Mouse (Mus musculus): ENCODE measurements around the gene Pheta1.
"Not testable (repeated sequence)": the region's sequence is repeated elsewhere in the genome, so short reads cannot be mapped to it uniquely, and the experiment has no call there.

Pheta1 gene

DNA sequence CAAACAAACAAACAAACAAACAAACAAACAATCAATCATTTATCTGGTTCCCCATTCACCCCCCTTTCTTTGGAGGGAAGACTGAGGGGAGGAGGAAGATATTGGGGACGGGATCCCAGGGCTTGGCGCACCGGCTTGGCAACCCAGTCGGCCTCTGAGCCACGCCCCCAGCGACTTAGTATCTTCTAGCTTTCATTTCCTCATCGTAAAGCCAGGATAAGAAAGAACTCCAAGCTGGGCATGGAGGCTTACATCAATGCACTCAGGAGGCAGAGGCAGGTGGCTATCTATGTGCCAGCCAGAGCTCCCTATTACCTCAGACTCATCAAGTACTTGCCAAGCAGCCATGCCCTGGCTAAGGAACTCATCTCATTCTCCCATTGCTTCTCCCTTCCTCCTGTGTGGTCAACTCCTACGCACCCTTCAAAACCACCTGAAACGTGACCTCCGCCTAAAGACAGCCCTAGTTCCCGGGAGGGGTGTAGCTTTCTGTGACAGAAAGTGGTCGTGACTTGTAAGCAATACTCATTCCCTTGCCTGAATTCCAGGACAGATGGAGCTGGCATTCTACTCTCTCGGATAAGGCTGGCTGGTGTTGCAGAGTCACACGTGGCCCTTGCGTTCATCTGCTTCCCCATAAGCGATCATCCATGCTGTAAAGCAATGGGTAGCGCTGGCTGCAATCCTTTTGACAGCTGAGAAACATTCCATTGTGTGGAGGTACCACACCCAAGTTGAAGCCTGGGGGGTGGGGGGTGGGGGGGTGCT is 5.5 kb upstream of the Pheta1 start:
- ATAC-seq (ENCODE audit: low TSS enrichment): 0 out of 2 replicates have a peak, but pooled peaks have one; percentile 11

DNA sequence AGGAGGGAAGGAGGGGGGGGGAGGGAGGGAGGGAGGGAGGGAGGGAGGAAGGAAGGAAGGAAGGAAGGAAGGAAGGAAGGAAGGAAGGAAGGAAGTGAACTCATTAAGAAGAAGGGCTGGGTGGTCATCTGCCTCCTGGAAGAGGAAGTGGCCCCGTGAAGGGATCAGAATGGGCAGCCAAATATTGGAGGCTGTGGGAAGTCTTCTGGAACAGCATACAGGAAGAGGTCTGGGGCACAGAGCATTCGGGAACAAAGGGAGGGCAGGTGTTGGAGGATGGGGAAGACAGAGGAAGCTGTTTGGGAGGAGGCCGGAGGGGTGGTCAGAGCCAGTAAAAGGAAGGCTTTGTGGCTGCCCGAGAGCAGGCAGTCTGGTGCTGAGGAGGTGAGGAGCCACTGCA is 3.4 kb upstream of the Pheta1 start:
- no peak for ATAC-seq (ENCODE audit: low TSS enrichment)

DNA sequence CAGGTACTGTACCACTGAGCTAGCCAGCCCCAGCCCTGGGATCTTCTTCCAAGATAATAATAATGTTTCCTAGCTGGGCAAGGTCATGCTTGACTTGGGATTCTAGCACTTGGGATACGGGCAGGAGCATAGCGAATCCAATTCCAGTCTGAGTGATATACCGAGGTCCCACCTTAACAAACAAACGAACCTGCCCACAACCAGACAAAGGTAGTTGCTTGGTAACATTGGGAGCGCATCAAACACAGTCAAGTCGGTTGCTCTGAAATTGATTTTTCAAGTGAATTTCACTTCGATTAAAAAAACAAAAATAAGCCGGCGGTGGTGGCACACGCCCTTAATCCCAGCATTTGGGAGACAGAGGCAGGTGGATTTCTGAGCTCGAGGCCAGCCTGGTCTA is 2.5 kb upstream of the Pheta1 start:
- no peak for ATAC-seq (ENCODE audit: low TSS enrichment)

DNA sequence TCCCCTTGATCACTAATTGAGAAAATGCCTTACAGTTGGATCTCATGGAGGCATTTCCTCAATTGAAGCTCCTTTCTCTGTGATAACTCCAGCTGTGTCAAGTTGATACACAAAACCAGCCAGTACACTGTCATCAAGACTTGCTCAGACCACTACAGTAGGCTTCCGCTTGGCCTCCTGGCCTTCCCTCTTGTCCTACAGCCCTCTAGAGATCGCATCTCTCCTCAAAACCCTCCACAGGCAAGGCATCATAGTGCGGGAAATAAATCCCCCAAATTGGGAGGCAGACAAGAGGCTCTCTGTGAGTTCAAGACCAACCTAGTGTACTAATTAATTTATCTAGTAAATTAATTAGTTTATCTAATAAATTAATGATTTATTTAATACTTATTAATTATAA is 1.5 kb upstream of the Pheta1 start:
- ATAC-seq (ENCODE audit: low TSS enrichment): not testable (repeated sequence)

DNA sequence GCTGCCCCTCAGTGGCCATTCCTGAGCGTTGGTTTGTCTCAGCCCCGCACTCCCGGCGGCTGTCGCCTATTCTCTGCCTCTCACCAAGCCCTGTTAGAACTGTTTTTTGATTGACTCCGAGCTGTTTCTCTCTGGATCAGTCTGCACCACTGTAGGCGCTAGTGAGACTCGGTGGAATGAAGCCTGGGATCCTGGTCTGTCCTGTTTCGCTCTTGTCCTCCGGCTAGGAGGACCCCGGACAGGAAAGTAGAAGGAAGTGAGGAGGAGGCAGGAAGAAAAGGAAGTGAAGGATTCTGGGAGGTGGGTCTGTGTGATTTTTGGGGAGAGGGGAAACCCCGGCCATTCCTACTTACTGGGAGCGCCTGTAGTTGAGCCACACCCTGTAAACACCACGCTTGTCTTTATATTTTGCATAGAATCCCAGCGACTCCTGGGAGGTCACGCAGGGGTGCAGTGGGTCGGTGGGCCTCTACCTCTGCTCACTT is 707 bp upstream of the Pheta1 start:
- peak; percentile 71 for ATAC-seq (ENCODE audit: low TSS enrichment)

DNA sequence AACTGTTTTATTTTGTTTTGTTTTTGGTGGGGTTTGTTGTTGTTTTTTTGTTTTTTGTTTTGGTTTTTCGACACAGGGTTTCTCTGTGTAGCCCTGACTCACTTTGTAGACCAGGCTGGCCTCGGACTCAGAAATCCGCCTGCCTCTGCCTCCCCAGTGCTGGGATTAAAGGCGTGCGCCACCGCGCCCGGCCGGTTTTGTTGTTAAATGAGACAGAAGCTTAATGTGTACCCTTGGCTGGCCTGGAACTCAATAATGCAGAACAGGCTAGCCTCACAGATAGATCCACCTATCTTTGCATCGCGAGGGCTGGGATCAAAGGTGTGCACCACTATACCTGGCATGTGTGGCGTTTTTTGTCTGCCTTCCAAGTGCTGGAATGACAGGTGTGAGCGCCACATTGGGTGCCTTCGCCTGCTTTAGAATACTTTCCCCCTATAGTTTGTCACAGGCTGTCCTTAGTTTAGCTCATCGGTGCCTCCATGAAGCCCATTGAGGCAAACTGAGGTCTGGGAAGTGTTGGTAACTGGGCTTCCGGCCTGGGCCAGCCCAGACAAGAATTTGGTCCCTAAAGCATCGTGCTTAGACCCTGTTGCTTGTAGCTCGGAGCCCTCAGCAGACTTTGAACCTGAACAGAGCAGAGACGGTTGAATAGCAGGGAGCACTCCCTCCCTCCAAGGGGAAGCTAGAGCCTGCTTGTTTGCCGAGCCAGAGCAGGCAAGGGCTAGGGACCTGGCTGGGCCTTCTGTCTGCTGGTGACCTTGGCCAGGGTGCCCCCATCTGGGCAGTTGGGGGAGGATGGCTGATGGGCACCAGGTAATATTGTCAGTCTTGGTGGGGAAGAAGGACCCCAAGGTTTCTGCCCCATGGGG is 930 bp downstream of the Pheta1 start:
- no peak for ATAC-seq (ENCODE audit: low TSS enrichment)

DNA sequence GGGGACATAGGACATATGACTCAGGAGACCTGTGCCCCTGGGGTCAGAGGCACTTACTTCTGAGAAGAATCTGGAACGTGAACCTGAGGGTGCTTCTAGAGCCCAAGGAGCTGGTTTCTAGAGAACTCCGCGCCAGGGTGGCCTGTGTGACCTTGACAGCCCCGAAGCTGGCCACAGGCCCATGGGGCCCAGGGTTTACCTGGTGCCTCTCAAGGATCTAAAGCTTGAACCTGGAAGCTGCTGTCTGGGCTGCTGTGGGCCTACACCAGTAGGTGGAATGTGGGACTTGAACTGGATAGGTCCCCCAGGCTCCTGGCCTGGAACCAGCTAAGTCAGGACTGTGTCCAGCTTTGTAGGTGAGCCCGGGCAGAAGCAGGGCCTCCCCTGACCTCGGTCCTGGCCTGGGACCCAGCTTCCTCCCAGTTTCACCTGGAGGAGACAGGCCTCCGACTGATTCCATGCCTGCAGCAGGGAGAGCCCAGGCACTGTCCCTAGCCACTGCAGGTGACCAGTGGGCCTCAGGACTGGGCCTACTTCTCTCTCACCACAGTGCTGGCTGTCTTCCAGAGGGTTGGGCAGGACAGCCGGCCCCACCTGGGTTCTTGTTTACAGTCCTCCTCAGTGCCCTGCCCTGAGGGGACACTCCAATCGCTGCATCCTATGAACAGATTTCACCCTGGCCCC is 4.7 kb downstream of the Pheta1 start:
- ATAC-seq (ENCODE audit: low TSS enrichment): no peak

DNA sequence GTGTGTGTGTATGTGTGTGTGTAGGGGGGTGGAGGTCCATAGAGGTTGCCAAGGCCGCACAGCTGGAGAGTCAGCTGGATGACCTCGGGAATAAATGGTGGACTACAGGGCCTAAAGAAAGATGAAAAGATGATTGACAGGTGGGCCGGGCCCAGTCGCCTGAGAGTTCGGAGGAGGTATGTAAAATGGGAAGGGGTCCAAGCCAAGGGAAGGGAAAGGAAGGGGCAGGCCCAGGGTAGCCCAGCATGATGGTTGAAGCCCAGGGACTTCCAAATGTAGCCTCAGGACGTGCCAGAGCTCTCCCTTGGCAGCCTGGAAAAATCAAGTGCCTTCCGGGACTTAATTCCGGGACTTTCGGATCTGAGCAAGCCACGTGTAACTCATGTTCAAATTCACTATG is 6.0 kb downstream of the Pheta1 start:
- no peak for ATAC-seq (ENCODE audit: low TSS enrichment)

DNA sequence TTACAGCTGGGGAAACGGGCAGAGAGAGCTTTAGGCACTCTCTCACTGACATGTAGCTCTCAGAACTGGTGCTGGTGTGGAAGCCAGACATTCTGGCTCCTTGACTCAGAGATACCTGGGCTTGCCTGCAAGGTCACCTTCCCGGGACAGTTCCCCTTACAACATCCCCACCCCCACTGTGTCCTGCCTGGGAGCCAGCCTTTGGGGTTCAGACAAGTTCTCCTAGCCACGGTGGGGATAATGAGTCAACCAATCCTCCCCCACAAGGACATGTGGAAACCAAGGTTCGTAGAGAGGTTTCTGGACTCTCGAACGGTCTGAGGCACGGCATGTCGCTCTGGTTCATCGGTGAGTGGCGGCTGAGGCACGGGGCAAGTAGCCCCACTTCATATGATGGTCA is 8.0 kb downstream of the Pheta1 start:
- no peak for ATAC-seq (ENCODE audit: low TSS enrichment)

DNA sequence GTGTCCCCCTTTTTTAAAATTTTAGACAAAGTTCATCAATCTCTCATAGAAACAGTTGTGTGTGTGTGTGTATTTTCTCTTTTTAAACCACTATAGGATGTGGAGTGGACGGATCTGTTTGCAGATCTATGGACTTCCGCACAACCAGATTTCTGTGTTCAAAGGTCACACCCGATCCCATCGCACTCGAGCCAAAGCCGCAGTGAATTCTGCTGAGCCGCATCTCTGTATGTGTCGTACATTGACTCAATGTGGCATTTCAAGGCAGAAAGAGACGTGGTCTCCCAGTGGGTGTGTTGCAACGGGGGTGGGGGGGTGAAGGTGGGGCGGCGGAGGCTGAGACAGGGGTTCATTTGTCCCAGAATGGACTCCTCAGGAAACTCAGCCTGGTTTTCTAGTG is 9.6 kb downstream of the Pheta1 start:
- ATAC-seq (ENCODE audit: low TSS enrichment): no peak

DNA sequence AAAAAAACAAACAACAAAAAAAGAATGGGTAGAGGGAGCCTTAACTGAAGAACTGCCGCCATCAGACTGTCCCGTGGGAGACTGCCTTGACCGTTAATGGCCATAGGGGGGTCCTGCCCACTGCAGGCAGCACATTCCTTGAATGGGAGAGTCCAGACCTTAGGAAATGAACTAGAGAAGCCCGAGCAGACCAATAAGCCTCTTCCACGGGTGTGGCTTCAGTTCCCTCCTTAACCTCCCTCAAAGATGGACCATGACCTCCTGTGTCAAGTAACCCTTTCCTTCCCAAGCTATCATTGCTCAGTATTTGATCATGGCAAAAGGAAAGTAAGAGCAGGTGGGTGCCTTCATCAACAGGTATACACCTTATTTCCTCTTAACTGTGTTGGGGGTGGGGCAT is 13.2 kb downstream of the Pheta1 start:
- no peak for ATAC-seq (ENCODE audit: low TSS enrichment)

DNA sequence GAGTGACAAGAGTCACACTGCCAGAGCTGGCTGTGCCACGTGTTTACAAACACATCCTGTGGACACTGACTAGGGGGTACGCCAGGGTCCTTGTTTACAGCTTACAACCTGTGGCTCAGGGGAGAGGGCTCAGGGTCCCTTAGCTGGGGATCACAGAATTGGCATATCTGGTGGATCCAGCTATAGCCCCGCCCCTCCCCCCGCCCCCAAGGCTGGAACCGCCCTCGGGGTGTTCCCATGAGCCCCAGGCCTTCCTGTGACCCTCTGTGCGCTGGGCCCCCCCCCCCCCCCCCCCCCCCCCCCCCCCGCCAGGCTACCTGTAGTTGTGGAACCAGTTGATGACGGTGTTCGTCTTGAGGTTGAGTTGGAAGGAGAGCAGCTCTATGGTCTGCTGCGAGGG is 15.5 kb downstream of the Pheta1 start:
- ATAC-seq (ENCODE audit: low TSS enrichment): no peak

DNA sequence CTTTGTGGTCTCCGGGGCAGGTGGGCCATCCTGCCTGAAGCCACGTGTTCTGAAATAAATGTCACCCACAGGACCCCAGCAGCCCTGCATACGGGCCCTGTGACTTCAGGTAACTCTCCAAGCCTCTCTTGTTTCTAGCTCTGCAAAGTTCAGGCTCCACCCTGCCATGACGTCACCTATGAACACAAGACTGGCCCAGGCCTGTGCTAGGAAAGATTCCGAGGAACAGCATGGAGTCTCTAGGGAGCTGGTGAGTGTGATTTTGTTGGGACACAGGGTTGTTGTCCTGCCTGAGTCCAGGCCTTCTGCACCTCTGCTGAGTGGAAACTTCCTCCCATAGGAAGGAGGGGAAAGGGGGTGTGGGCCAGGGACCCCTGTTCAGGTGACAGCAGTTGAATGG is 19.2 kb downstream of the Pheta1 start:
- no peak for ATAC-seq (ENCODE audit: low TSS enrichment)

DNA sequence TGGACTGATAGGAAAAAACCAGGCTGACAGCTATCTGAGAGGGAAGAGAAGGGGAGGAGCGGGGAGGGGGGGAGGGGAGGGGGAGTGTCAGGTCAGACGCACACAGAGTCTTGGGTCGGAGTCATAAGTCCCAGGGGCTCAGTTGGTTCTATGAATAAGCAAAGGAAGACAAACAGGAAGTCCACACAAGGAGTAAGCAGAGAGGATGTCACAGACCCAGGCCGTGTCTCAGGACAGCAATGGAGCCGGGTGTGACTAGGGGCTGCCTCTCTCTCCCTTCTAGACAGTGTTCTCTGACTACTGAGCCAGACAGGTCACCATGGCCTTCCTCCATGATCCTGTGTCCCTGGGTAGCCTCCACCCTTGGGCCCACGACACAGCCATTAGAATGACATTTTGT is 22.0 kb downstream of the Pheta1 start:
- ATAC-seq (ENCODE audit: low TSS enrichment): no peak

DNA sequence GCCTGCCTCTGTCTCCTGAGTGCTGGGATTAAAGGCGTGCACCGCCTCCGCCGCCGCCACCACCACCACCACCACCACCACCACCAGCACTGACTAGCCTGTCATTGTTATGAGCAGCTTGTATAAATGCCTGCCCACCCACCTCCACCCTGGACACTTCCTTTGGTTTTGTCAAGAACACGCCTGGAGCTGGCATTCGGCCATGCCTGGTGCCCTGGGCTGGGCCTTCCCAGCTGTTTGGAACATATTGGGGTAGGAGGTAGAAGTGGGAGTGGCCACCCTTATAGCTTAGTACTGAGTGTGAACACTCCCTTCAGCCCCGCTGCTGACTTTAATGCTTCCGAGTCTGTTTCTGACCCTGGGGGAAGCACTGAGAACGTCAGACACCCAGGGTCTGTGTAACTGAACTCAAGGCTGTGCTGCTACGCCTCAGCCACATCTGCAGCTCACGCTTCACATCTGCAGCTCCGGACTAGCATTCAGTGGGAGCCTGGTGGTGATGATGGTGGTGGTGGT is 22.8 kb downstream of the Pheta1 start:
- ATAC-seq (ENCODE audit: low TSS enrichment): no peak

DNA sequence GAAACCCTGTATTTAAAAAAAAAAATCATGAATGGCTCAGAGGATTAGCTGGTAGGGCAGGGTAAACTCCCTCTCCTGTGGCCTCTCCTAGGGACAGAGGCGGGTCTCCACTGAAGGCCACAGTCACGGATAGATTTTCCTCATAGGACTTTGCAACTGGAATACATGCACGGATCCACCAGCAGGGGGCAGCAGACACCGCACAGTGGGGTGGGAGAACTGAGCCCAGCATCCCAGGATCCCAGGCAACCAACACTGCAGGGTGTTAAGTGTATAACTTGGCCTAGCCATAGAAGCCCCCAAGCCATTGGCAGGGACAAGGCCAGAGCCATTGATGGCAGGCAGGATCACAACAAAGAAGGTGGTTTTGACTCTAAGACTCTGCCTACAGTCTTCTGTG is 23.4 kb downstream of the Pheta1 start:
- ATAC-seq (ENCODE audit: low TSS enrichment): peak; percentile 83

DNA sequence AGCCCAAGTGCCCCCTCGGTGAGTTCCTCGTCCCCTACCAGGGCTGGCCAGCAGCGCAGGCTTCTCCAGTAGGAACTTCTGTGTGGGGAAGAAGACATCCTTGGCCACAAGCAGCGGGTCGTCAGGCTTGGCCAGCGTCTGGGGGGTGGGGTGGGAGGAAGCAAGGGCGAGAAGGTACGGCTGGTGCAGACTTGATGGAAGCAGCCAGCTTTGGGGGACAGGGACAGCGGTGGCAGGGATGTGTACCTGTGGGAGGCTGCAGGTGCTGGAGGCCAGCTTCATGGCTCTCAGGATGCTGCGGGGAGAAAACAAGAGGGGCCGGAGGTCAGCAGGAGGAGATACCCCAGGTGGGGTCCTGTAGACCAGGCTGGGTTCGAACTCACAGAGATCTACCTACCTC is 26.3 kb downstream of the Pheta1 start:
- ATAC-seq (ENCODE audit: low TSS enrichment): no peak

DNA sequence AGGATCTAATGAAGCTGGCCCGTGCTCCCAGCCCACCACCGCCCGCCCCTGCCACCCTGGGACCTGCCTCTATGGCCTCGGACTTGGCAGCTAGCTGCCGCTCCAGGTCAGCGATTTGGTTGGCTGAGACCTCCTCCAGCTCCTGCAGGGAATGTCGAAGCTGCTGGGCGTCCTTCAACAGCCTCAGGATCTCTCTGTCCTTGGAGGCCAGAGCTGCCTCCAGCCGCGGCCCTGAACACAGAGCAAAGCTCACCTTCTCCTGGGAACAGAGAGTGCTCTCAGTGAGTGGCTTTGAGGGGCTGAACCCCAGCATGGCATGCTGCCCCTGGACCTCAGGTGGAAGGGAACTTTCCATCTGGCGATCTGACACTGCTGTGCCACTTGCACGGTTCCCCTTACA is 28.1 kb downstream of the Pheta1 start:
- no peak for ATAC-seq (ENCODE audit: low TSS enrichment)

DNA sequence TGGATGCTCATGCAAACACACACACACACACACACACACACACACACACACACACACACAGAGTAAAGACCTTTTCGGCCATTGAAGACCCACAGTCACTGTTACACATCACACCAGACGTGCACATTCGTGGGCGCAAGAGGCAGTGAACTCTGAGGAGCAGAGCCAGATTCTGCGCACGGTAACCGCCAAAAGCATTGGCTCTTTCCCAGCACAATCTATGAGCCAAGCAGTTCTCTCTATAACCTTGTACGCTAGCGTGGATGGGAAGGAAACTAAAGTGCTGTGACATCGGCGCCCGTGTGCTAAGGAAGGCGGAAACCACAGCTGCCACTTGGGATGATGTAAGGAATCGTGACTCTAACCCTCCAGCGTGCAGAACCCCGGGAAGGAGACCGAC is 29.9 kb downstream of the Pheta1 start:
- peak; percentile 50; the same call in 1 of the 2 replicates for ATAC-seq (ENCODE audit: low TSS enrichment)

DNA sequence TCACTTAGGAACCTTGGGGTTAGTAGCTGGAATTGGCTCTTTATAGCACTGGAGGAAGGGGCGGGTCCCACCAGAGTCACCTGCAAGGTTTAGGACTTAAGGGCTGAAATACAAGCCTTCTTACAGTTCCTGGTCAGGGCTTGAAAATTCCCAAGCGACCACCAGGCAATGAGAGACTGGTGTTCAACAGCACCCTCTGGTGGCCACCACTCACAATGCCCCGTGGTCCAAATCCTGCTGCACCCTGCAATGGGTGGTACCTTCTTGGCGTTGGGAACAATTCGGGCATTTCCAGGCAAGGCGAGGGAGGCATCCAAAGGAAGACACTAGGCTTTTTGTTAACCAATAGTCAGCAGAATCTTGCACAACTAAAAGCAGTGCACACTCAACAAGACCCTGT is 30.4 kb downstream of the Pheta1 start:
- peak; percentile 24; the same call in 1 of the 2 replicates for ATAC-seq (ENCODE audit: low TSS enrichment)

DNA sequence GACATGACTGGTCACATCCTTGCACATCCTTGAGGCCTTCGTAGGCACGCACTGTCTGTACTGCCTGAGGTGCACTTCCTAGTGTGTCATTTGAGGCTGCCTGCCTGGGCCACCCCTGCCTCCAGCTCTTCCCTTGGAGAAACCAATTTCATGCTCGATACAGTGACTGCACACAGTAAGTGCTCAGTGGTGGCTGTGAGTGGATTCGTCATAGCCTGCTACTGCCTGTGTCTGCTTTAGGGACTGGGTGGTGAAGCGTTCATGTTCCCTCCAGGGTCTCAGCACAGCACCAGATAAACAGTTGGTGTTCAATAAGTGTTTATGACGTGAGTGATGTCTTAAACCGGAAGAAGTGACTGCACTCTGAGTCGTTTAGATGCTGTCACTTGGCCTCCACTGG is 34.6 kb downstream of the Pheta1 start:
- no peak for ATAC-seq (ENCODE audit: low TSS enrichment)

DNA sequence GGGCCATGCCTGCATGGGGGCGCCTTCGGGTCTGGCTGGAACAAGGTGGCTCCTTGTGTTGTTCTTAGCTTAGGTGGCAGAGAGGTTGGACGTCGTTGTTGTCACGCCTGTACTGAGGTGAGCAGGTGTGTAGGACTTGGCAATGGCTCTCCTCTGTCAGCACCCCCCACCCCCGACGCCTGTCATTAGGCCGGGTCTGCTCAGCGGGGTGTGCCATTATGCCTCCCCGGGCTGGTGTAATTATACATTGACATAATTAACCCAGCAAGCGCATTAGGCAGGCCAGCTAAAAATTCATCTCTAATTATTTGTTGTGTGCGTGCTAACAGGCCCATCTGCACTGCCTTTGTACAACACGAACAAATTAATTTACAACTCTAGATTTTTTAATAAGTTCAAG is 40.6 kb downstream of the Pheta1 start:
- no peak for ATAC-seq (ENCODE audit: low TSS enrichment)
